Mouse (Mus musculus) heart, postnatal 0 days (tissue): ENCODE results near the gene Grik1. TPM values are rescaled to one million over a fixed set of nuclear protein-coding genes. Genes with fewer than 3 reads are reported as not detected.

ENCODE experiments used
- ATAC-seq: fragments of 200-750 bp; cut with Nextera tagmentation; 2 replicates; pipeline ENCODE4 v1.8.0; 2017; ENCODE audit warnings: low read depth, moderate number of reproducible peaks, moderate library complexity; ENCODE audit not compliant: insufficient read depth
- DNase-seq: peaks from one replicate; pipeline ENCODE4 v3.0.0-alpha.2; 2016; ENCODE audit warnings: low spot score
- H3K27ac ChIP-seq: fragments of 300-500 bp; sonication (generic); 2 replicates; pipeline ENCODE4 v1.5.1; 2014; ENCODE audit warnings: low read depth, mild to moderate bottlenecking
- H3K27me3 ChIP-seq: fragments of 300-500 bp; sonication (generic); 2 replicates; pipeline ENCODE4 v1.6.1; 2014; ENCODE audit warnings: low read length, mixed read lengths; ENCODE audit not compliant: control insufficient read depth, insufficient read depth
- H3K36me3 ChIP-seq: fragments of 300-500 bp; sonication (generic); replicated peaks from 2 replicates; pipeline ENCODE4 v1.6.1; 2014; ENCODE audit warnings: low read length, mixed read lengths; ENCODE audit not compliant: control insufficient read depth, insufficient read depth
- H3K4me1 ChIP-seq: fragments of 300-500 bp; sonication (generic); 2 replicates; pipeline ENCODE4 v1.6.1; 2014; ENCODE audit warnings: antibody characterized with exemption; ENCODE audit not compliant: control insufficient read depth, insufficient read depth
- H3K4me2 ChIP-seq: fragments of 300-500 bp; sonication (generic); 2 replicates; pipeline ENCODE4 v1.6.1; 2014; ENCODE audit warnings: low read depth, mild to moderate bottlenecking, low read length, moderate library complexity
- H3K4me3 ChIP-seq: fragments of 300-500 bp; sonication (generic); 2 replicates; pipeline ENCODE4 v1.5.1; 2014; ENCODE audit warnings: low read depth, low read length
- H3K9ac ChIP-seq: fragments of 300-500 bp; sonication (generic); replicated peaks from 2 replicates; pipeline ENCODE4 v1.6.1; 2014; ENCODE audit warnings: low read depth, low read length, mixed read lengths
- H3K9me3 ChIP-seq: fragments of 300-500 bp; sonication (generic); replicated peaks from 2 replicates; pipeline ENCODE4 v1.6.1; 2016; ENCODE audit warnings: low read length; ENCODE audit not compliant: control insufficient read depth
- CTCF ChIP-seq: IDR thresholded peaks from 2 replicates; pipeline ENCODE4 v1.5.1; 2016; ENCODE audit warnings: antibody characterized with exemption, control low read depth, low read depth
- EP300 ChIP-seq: IDR thresholded peaks from 2 replicates; pipeline ENCODE4 v1.6.1; 2016; ENCODE audit warnings: antibody characterized with exemption, low read depth
- WGBS: fragments of 180-500 bp; shearing (Covaris S2); extraction: QIAGEN DNeasy Blood & Tissue Kit; methylation state at CpG from one replicate; pipeline ENCODE4 v1.1.7; 2014; 5-methylcytosine and 5-hydroxymethylcytosine counted together
- polyA plus RNA-seq: library from polyadenylated mRNA; unstranded; fragments of >200 nt; fragmentation: Nextera tagmentation; extraction: Ambion mirVana; gene quantifications from 2 replicates; pipeline ENCODE4 v1.2.1, GENCODE M21; 2015
- total RNA-seq: library from RNA; depleted of rRNA; stranded (reverse); fragments of >200 nt; gene quantifications from 2 replicates; pipeline ENCODE4 v1.2.3, GENCODE M21; 2014; ENCODE audit warnings: low replicate concordance

Grik1 gene
- total and polyA plus RNA-seq, 2 experiments from 2014 or later: 0.12 to 0.27 TPM

- no peak overlapping the region for H3K4me2 ChIP-seq
- ATAC-seq (no peak), DNase-seq (no peak)
- H3K9me3 ChIP-seq: no peaks in the 10 kb centered on the region
- no peak overlapping the region for H3K4me3 ChIP-seq
- H3K4me1 ChIP-seq: no peaks in the 10 kb centered on the region
- no peaks in the 10 kb centered on the region for H3K36me3 ChIP-seq
- 66% methylated on average over 3 of the region's 3 CpGs for WGBS
- TF ChIP-seq CTCF (no peak), EP300 (no peak)
- H3K9ac ChIP-seq: no peak overlapping the region
- no peaks in the 10 kb centered on the region for H3K27me3 ChIP-seq
- no peak overlapping the region for H3K27ac ChIP-seq
Observed at GRCm38 (mm10) chr16:88256101-88256500, 34.0 kb downstream of the Grik1 start.

GRCm38 (mm10) chr16:88252676-88253075 lies 37.4 kb downstream of the Grik1 start:
- Histone ChIP-seq H3K36me3 (no peaks in the 10 kb centered on the region), H3K9me3 (no peaks in the 10 kb centered on the region), H3K27me3 (no peaks in the 10 kb centered on the region), H3K9ac (no peak overlapping the region), H3K27ac (no peak overlapping the region), H3K4me3 (no peak overlapping the region), H3K4me1 (no peaks in the 10 kb centered on the region), H3K4me2 (no peak overlapping the region)
- ATAC-seq: no peak
- 70% methylated on average over 2 of the region's 2 CpGs for WGBS
- TF ChIP-seq CTCF (no peak), EP300 (no peak)
- DNase-seq: no peak

GRCm38 (mm10) chr16:88251049-88251448 lies 39.0 kb downstream of the Grik1 start:
- no peak for ATAC-seq
- WGBS: 64% methylated on average over 5 of the region's 5 CpGs

GRCm38 (mm10) chr16:88249825-88250224 lies 40.2 kb downstream of the Grik1 start:
- ATAC-seq (no peak), DNase-seq (no peak)
- Histone ChIP-seq H3K4me1 (no peaks in the 10 kb centered on the region), H3K27ac (no peak overlapping the region), H3K27me3 (no peaks in the 10 kb centered on the region), H3K9me3 (no peaks in the 10 kb centered on the region), H3K9ac (no peak overlapping the region), H3K36me3 (no peaks in the 10 kb centered on the region), H3K4me3 (no peak overlapping the region), H3K4me2 (no peak overlapping the region)
- WGBS: 67% methylated on average over 3 of the region's 3 CpGs
- TF ChIP-seq EP300 (no peak), CTCF (no peak)

More at GRCm38 (mm10) chr16:88251049-88251448, 39.0 kb downstream of the Grik1 start:
- Histone ChIP-seq H3K9me3 (no peaks in the 10 kb centered on the region), H3K27ac (no peak overlapping the region), H3K36me3 (no peaks in the 10 kb centered on the region), H3K9ac (no peak overlapping the region), H3K4me3 (no peak overlapping the region), H3K4me1 (no peaks in the 10 kb centered on the region), H3K27me3 (no peaks in the 10 kb centered on the region), H3K4me2 (no peak overlapping the region)
- TF ChIP-seq CTCF: no peak
- TF ChIP-seq EP300: no peak
- DNase-seq: no peak

GRCm38 (mm10) chr16:88247586-88247985 lies 42.5 kb downstream of the Grik1 start:
- Histone ChIP-seq H3K4me1 (no peaks in the 10 kb centered on the region), H3K9me3 (no peaks in the 10 kb centered on the region), H3K27me3 (no peaks in the 10 kb centered on the region), H3K36me3 (no peaks in the 10 kb centered on the region), H3K9ac (no peak overlapping the region), H3K4me2 (no peak overlapping the region), H3K27ac (no peak overlapping the region), H3K4me3 (no peak overlapping the region)
- no peak for DNase-seq
- no peak for ATAC-seq
- 82% methylated on average over 3 of the region's 3 CpGs for WGBS
- no peak for TF ChIP-seq EP300
- no peak for TF ChIP-seq CTCF

- Histone ChIP-seq H3K27ac (no peak overlapping the region), H3K27me3 (no peaks in the 10 kb centered on the region), H3K4me1 (no peaks in the 10 kb centered on the region), H3K9ac (no peak overlapping the region), H3K9me3 (no peaks in the 10 kb centered on the region), H3K4me2 (no peak overlapping the region), H3K36me3 (no peaks in the 10 kb centered on the region), H3K4me3 (no peak overlapping the region)
- no peak for TF ChIP-seq CTCF
- TF ChIP-seq EP300: no peak
- no peak for DNase-seq
- ATAC-seq: no peak
- 76% methylated on average over 4 of the region's 4 CpGs for WGBS
Observed at GRCm38 (mm10) chr16:88244658-88245057, 45.4 kb downstream of the Grik1 start.
